Mouse (Mus musculus) thymus, postnatal 10 days (tissue): ENCODE measurements around the gene Fntb.

Experiments used
- DNase-seq, 2 experiments: peaks; one replicate each; pipeline ENCODE4 v3.0.0; 2021; ENCODE audit warnings: low spot score in 2 of 2

Fntb gene

GRCm38 (mm10) chr12:76886826-76887225 lies 121.4 kb downstream of the Fntb start:
- peak; percentile 29 to 37 for DNase-seq

GRCm38 (mm10) chr12:76887941-76888340 lies 122.6 kb downstream of the Fntb start:
- no peak for DNase-seq

- no peak for DNase-seq
These were observed 124.2 kb downstream of the Fntb start for GRCm38 (mm10) chr12:76889404-76890184.

- DNase-seq: no peak
These were observed 125.8 kb downstream of the Fntb start for GRCm38 (mm10) chr12:76891160-76891559.

- DNase-seq: no peak
These were observed 127.7 kb downstream of the Fntb start for GRCm38 (mm10) chr12:76892910-76893695.

- DNase-seq: no peak
These were observed 129.6 kb downstream of the Fntb start for GRCm38 (mm10) chr12:76894792-76895559.

GRCm38 (mm10) chr12:76895777-76896176 lies 130.4 kb downstream of the Fntb start:
- no peak for DNase-seq

GRCm38 (mm10) chr12:76896566-76896965 lies 131.2 kb downstream of the Fntb start:
- DNase-seq: no peak

GRCm38 (mm10) chr12:76897006-76897405 lies 131.6 kb downstream of the Fntb start:
- no peak for DNase-seq

- DNase-seq: no peak
These were observed 132.8 kb downstream of the Fntb start for GRCm38 (mm10) chr12:76898141-76898540.

- no peak for DNase-seq
These were observed 134.0 kb downstream of the Fntb start for GRCm38 (mm10) chr12:76899261-76899975.

GRCm38 (mm10) chr12:76901508-76902294 lies 136.3 kb downstream of the Fntb start:
- no peak for DNase-seq

- DNase-seq: no peak
These were observed 140.9 kb downstream of the Fntb start for GRCm38 (mm10) chr12:76906278-76906677.

GRCm38 (mm10) chr12:76909218-76909617 lies 143.8 kb downstream of the Fntb start:
- no peak for DNase-seq

- no peak for DNase-seq
These were observed 145.0 kb downstream of the Fntb start for GRCm38 (mm10) chr12:76910258-76910940.

- no peak for DNase-seq
These were observed 145.9 kb downstream of the Fntb start for GRCm38 (mm10) chr12:76911171-76911726.

- DNase-seq: no peak
These were observed 146.8 kb downstream of the Fntb start for GRCm38 (mm10) chr12:76912193-76912592.

GRCm38 (mm10) chr12:76916163-76916562 lies 150.8 kb downstream of the Fntb start:
- DNase-seq: no peak

GRCm38 (mm10) chr12:76918113-76918512 lies 152.7 kb downstream of the Fntb start:
- DNase-seq: no peak

GRCm38 (mm10) chr12:76918855-76919254 lies 153.5 kb downstream of the Fntb start:
- DNase-seq: no peak
